Mouse (Mus musculus) myocyte (in vitro differentiated cells): Measurements from ENCODE around the gene Slc44a5. TPM values are rescaled to one million over a fixed set of nuclear protein-coding genes. Genes with fewer than 3 reads are reported as not detected.

Experiments
- H3K27me3 ChIP-seq: one replicate; pipeline ENCODE4 v1.6.1; 2011; ENCODE audit not compliant: control insufficient read depth, insufficient read depth, insufficient read length
- H3K36me3 ChIP-seq: one replicate; pipeline ENCODE4 v1.6.1; 2011; ENCODE audit not compliant: control insufficient read depth, insufficient read depth
- H3K4me2 ChIP-seq: one replicate; pipeline ENCODE4 v1.6.1; 2011; ENCODE audit warnings: low read depth, control low read depth
- H3K4me3 ChIP-seq: one replicate; pipeline ENCODE4 v1.5.1; 2011; ENCODE audit warnings: mild to moderate bottlenecking, control low read depth, moderate library complexity
- H3K79me2 ChIP-seq: one replicate; pipeline ENCODE4 v1.6.1; 2011; ENCODE audit not compliant: control insufficient read depth, insufficient read depth
- H3ac ChIP-seq: one replicate; pipeline ENCODE4 v1.6.1; 2011; ENCODE audit not compliant: control insufficient read depth, insufficient read length
- CEBPB ChIP-seq: IDR thresholded peaks from 2 replicates; pipeline ENCODE4 v1.6.1; 2011; ENCODE audit warnings: mild to moderate bottlenecking, moderate library complexity; ENCODE audit not compliant: poor library complexity, insufficient read depth, severe bottlenecking
- E2F4 ChIP-seq: IDR thresholded peaks from one replicate; pipeline ENCODE4 v1.6.1; 2011; ENCODE audit warnings: mild to moderate bottlenecking, control low read depth, moderate library complexity; ENCODE audit not compliant: insufficient read depth
- MAX ChIP-seq: IDR thresholded peaks from one replicate; pipeline ENCODE4 v1.6.1; 2011; ENCODE audit warnings: low read depth, mild to moderate bottlenecking, control low read depth
- MYOD1 ChIP-seq, 3 experiments: IDR thresholded peaks; one replicate each; pipeline ENCODE4 v1.6.1; 2011; ENCODE audit warnings: control low read depth in 2 of 3, low read depth in 2 of 3, mild to moderate bottlenecking in 2 of 3, moderate library complexity in 1 of 3; ENCODE audit not compliant: insufficient read length in 2 of 3, control insufficient read depth in 1 of 3
- MYOG ChIP-seq, 3 experiments: IDR thresholded peaks; one replicate each; pipeline ENCODE4 v1.6.1; 2011; ENCODE audit warnings: control low read depth in 2 of 3, low read depth in 2 of 3, mild to moderate bottlenecking in 2 of 3; ENCODE audit not compliant: insufficient read length in 2 of 3, control insufficient read depth in 1 of 3, insufficient read depth in 1 of 3
- POLR2A ChIP-seq: IDR thresholded peaks from one replicate; pipeline ENCODE4 v1.6.1; 2011; ENCODE audit warnings: low read depth, mild to moderate bottlenecking, control low read depth, moderate library complexity; ENCODE audit not compliant: insufficient read length
- POLR2AphosphoS2 ChIP-seq: IDR thresholded peaks from one replicate; pipeline ENCODE4 v1.6.1; 2011; ENCODE audit warnings: low read depth, control low read depth; ENCODE audit not compliant: insufficient read length
- REST ChIP-seq: IDR thresholded peaks from one replicate; pipeline ENCODE4 v1.6.1; 2011; ENCODE audit warnings: mild to moderate bottlenecking, control low read depth, moderate library complexity; ENCODE audit not compliant: insufficient read depth, insufficient read length
- SRF ChIP-seq: IDR thresholded peaks from one replicate; pipeline ENCODE4 v1.6.1; 2011; ENCODE audit warnings: low read depth; ENCODE audit not compliant: control insufficient read depth, insufficient read length
- TCF12 ChIP-seq: IDR thresholded peaks from one replicate; pipeline ENCODE4 v1.6.1; 2011; ENCODE audit warnings: mild to moderate bottlenecking, control low read depth; ENCODE audit not compliant: poor library complexity, insufficient read depth, severe bottlenecking
- TCF3 ChIP-seq: IDR thresholded peaks from one replicate; pipeline ENCODE4 v1.6.1; 2011; ENCODE audit warnings: low read depth, control low read depth; ENCODE audit not compliant: insufficient read length
- USF1 ChIP-seq: IDR thresholded peaks from one replicate; pipeline ENCODE4 v1.6.1; 2011; ENCODE audit warnings: low read depth, mild to moderate bottlenecking, control low read depth, moderate library complexity
- polyA plus RNA-seq: library from polyadenylated mRNA; unstranded; fragments of >200 nt; fragmentation: generic; extraction: Trizol; gene quantifications from one replicate; pipeline ENCODE4 v1.2.1, GENCODE M21; 2012; ENCODE audit warnings: missing spikeins

Gene Slc44a5
- polyA plus RNA-seq, 1 experiment = not detected

- Histone ChIP-seq H3K4me2 (no peak overlapping the region), H3K4me3 (no peak overlapping the region), H3K27me3 (no peaks in the 10 kb centered on the region), H3K79me2 (no peaks in the 10 kb centered on the region), H3K36me3 (no peaks in the 10 kb centered on the region), H3ac (no peak overlapping the region)
- TF ChIP-seq MAX (no peak), USF1 (no peak), E2F4 (no peak), REST (no peak), POLR2A (no peak), TCF12 (no peak), MYOG (IDR thresholded peaks at IDR 0.05; ENCODE audit: control insufficient read depth in 1 of 3, insufficient read depth in 1 of 3, insufficient read length in 2 of 3, low read depth in 2 of 3) (no peak), SRF (no peak), CEBPB (no peak), POLR2AphosphoS2 (no peak), MYOD1 (IDR thresholded peaks at IDR 0.05; ENCODE audit: control insufficient read depth in 1 of 3, insufficient read length in 2 of 3, low read depth in 2 of 3) (no peak), TCF3 (no peak)
Observed at GRCm38 (mm10) chr3:154183957-154184356, 210.7 kb downstream of the Slc44a5 start.

DNA sequence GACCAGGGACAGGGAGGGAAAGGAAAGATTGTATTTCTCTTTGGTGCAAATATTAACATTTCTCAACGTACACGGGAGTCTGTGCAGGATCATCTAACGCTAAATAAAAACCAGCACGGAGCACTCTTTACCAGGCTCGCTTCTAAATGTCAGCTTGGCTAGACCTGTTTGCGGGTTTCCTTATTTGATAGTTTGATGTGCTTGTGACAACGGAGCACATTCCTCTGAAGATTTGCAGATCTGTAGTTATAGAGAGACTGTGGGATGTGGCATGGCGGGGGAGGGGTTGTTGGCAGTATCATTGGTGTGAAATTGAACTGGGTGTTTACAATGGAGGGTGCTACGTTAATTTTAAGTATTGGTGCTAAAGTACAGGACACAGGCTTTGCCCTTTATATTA, 215.4 kb downstream of the Slc44a5 start:
- Histone ChIP-seq H3K4me3 (no peak overlapping the region), H3K4me2 (no peak overlapping the region)
- TF ChIP-seq TCF3 = no peak
- no peak for TF ChIP-seq MYOD1 (IDR thresholded peaks at IDR 0.05; ENCODE audit: control insufficient read depth in 1 of 3, insufficient read length in 2 of 3, low read depth in 2 of 3)
- no peak for TF ChIP-seq MYOG (IDR thresholded peaks at IDR 0.05; ENCODE audit: control insufficient read depth in 1 of 3, insufficient read depth in 1 of 3, insufficient read length in 2 of 3, low read depth in 2 of 3)
- no peak for TF ChIP-seq USF1
- no peak for TF ChIP-seq TCF12
- no peak for TF ChIP-seq SRF
- no peak for TF ChIP-seq POLR2A
- no peak for TF ChIP-seq E2F4
- TF ChIP-seq POLR2AphosphoS2 = no peak
- TF ChIP-seq REST = no peak
- no peak for TF ChIP-seq MAX
- no peak for TF ChIP-seq CEBPB

DNA sequence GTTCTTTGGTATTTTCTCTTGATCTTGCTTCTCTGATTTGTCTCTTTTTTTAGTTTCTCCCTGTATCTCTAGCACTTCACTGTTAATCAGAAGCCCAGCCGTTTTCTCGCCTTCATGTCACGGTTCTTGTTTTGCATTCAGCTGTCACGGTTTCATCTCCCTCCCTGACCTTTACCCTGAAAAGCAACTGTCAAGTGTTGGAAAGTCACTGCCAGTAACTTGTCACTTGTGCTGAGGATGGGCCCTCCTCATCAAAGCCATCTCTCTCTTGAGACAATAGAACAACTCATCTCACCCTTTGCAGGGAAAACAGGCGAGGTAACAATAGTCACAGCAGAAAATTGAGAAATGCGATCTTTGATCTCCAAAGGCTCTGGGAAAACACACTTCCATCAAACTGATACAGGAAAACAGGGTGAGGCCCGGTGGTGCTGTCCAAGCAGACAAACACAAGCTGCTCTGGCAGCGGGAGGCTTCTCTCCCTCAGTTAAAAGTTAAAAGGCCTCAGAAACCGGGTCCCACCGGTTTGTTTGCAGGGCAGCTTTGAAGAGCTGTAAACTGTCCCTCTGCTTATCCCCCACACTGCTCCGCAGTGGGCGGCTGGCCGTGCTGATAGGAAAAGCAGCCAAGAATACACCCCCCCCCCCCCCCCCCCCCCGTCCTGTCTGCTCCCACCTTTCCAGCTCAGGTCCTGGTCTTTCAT, 219.2 kb downstream of the Slc44a5 start:
- Histone ChIP-seq H3K4me3 (no peak overlapping the region), H3K36me3 (no peaks in the 10 kb centered on the region), H3ac (no peak overlapping the region), H3K4me2 (no peak overlapping the region), H3K79me2 (no peaks in the 10 kb centered on the region), H3K27me3 (no peaks in the 10 kb centered on the region)
- no peak for TF ChIP-seq USF1
- no peak for TF ChIP-seq CEBPB
- TF ChIP-seq MYOG (IDR thresholded peaks at IDR 0.05; ENCODE audit: control insufficient read depth in 1 of 3, insufficient read depth in 1 of 3, insufficient read length in 2 of 3, low read depth in 2 of 3) = no peak
- TF ChIP-seq POLR2A = no peak
- TF ChIP-seq E2F4 = no peak
- no peak for TF ChIP-seq MAX
- no peak for TF ChIP-seq TCF12
- TF ChIP-seq TCF3 = no peak
- no peak for TF ChIP-seq POLR2AphosphoS2
- no peak for TF ChIP-seq REST
- TF ChIP-seq SRF = no peak
- no peak for TF ChIP-seq MYOD1 (IDR thresholded peaks at IDR 0.05; ENCODE audit: control insufficient read depth in 1 of 3, insufficient read length in 2 of 3, low read depth in 2 of 3)

More for the DNA sequence above, 215.4 kb downstream of the Slc44a5 start:
- Histone ChIP-seq H3K27me3 (no peaks in the 10 kb centered on the region), H3K79me2 (no peaks in the 10 kb centered on the region), H3K36me3 (no peaks in the 10 kb centered on the region), H3ac (no peak overlapping the region)

DNA sequence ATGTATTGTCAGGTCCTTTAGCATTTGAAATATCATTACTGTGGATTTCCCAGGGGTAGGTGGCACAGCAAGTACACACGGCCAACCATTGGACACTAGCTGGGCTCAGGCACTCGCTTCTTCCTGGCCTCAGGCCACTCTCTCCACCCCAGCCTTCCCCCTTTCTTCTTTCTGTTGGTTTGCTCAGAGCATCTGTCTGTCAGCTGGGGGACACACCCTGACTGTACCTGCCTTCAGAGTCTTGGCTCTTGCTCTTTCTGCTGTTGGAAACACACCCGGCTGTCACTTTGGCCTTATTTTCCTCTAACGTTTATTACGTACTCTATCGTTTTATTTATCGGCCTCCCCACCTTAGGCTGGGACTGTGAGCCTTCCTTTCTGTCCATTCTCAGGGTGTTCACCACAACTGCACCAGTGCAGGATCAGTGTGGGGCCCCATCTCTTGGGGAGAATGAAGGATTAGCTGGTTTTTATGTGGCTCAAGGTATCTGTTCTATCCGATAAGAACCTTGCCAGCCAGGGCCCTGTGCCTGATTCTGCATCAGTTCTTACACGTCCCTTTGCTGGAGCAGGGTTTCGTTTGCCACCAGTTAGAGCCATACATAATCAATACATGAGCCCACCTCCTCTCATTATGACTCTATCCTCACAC, 220.1 kb downstream of the Slc44a5 start:
- Histone ChIP-seq H3K4me3 (no peak overlapping the region), H3K79me2 (no peaks in the 10 kb centered on the region), H3K36me3 (no peaks in the 10 kb centered on the region), H3ac (no peak overlapping the region), H3K27me3 (no peaks in the 10 kb centered on the region), H3K4me2 (no peak overlapping the region)
- no peak for TF ChIP-seq REST

GRCm38 (mm10) chr3:154200422-154200828, 227.2 kb downstream of the Slc44a5 start:
- no peak overlapping the region for H3K4me3 ChIP-seq
- TF ChIP-seq MAX (no peak), POLR2A (no peak), SRF (no peak), USF1 (no peak), CEBPB (no peak)
- no peaks in the 10 kb centered on the region for H3K36me3 ChIP-seq

More at GRCm38 (mm10) chr3:154200422-154200828, 227.2 kb downstream of the Slc44a5 start:
- no peak overlapping the region for H3ac ChIP-seq
- no peaks in the 10 kb centered on the region for H3K79me2 ChIP-seq
- H3K4me2 ChIP-seq = no peak overlapping the region
- no peaks in the 10 kb centered on the region for H3K27me3 ChIP-seq
